Mouse (Mus musculus): ENCODE data around the gene Srebf1. TPM values are rescaled to one million over a fixed set of nuclear protein-coding genes. Genes with fewer than 3 reads are reported as not detected.

Gene Srebf1
- total RNA-seq, 4 experiments from 2014 or later: 35.4 to 57.5 (median 43.5) TPM

Small RNAs within 50 kb of the gene (microRNA-seq; reads per million reads assigned to microRNA genes)
- gene Mir6921: not detected
- not detected for gene Mir6922

Other genes with a start within 250 kb of the Srebf1 start
- gene Pemt, start 176.1 kb downstream of the Srebf1 start, total RNA-seq (2022): 1 to 10 TPM; 2.0 to 4.5 (median 3.7) TPM
- gene Rai1, start 117.6 kb downstream of the Srebf1 start, total RNA-seq (2022): 10 to 100 TPM; 18.0 to 25.7 (median 21.4) TPM
- gene Tom1l2, start 130.3 kb upstream of the Srebf1 start, total RNA-seq (2022): 10 to 100 TPM; 61.0 to 68.8 (median 65.7) TPM
- 1 to 10 TPM; 1.1 to 1.4 (median 1.1) TPM for gene Drc3, start 130.7 kb upstream of the Srebf1 start, total RNA-seq (2022)
- gene Gid4, start 194.6 kb upstream of the Srebf1 start, total RNA-seq (2022): 10 to 100 TPM; 72.7 to 86.1 (median 75.5) TPM
- gene Atpaf2, start 195.9 kb upstream of the Srebf1 start, total RNA-seq (2022): 10 to 100 TPM; 28.9 to 30.7 (median 30.6) TPM
- 10 to 100 TPM; 21.6 to 24.9 (median 22.7) TPM for gene Drg2, start 232.0 kb upstream of the Srebf1 start, total RNA-seq (2022)
- gene Myo15, start 246.8 kb upstream of the Srebf1 start, total RNA-seq (2022): under 1 TPM in 2 of 4 experiments, not detected in 2; 0.05 TPM

All from gastrocnemius, adult 8-10 months (tissue).